Mouse (Mus musculus) kidney, adult 18-20 months (tissue): ENCODE measurements around the gene Zbtb12.
"Not testable (repeated sequence)": the region's sequence is repeated elsewhere in the genome, so short reads cannot be mapped to it uniquely, and the experiment has no call there.

Source experiments
- DNase-seq: peaks from one replicate; pipeline ENCODE4 v3.0.0; 2021

Gene Zbtb12

DNA sequence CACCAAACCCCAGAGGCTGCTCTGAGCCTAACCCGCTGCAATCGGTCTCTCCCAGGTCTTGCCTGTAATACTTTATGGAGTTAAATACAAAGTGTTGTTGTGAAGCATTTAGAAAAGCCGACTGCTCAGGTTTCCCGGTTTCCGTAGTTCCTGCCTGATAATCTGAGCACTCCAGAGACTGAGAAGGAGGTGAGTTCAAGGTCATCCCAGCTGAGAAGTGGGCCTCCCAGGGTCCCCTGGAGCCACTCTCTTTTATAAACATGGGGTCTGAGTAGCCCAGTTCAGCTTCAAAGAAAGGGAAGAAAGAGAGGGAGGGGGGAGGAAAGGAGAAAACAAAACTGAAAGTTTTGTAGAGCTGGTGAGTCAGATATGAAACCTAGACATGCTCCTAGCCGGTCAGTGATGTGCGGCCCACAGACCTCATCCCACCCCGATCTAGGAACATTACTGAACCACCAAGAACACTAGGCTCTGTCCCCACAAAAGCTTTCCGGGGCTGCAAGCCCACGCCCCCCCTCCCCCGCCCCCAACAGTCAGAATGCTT is at the start of gene Zbtb12:
Gene Zbtb12 (plus strand): TSS at position 148 of the 544 bp plus-strand sequence.
- DNase-seq, result no peak

DNA sequence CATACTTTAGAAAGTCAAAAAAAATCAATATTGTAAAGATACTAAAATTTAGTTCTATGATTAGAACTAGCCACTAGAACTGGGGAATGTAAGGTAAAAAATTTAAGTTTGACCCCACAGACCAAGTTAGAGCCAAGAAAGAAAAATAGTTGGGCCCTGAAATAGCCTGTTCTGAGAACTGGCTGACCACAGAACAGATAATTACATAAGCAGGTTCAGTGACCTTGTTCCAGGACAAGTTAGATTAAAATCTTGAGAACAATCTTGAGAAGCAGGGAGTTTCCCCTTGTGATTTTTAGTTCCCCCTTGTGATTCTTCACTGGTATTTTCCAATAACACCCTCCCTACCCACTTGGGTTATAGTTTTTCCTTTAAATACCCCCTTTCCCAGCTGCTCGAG is 48.5 kb upstream of the Zbtb12 start:
- DNase-seq, result not testable (repeated sequence)

DNA sequence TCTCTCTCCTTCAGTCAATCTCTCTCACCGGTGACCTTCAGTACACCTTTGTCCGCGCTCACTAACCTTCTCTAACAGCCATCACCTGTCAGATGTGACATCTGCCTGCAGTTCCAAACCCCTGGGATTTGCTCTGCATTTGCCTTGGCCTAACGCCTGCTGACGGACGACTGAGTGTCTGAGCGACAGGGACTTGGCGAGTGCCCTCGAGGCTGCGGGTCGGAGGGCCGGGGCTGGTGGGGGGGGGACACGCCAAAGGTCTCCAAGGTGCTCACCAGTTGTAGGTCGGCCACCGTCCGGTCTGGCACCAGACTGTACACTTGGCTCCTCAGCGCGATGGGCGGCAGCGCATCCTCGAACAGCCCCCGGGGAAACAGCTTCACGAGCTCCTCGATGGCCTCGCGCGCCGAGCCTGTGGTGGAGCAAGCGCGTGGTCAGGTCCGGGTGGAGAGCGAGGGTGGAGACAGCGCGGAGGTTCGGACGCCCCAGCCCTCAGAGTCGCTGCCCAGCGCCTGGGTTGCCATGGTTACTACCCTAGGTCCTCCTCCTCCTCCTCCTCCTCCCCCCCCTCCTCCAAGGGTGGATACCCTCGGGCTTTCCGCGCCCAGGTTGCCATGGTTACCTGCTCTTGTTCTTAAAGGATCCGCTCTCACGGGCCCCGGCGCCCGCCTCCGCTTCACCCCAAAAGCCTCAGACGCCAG is 43.0 kb upstream of the Zbtb12 start:
- DNase-seq, result no peak

DNA sequence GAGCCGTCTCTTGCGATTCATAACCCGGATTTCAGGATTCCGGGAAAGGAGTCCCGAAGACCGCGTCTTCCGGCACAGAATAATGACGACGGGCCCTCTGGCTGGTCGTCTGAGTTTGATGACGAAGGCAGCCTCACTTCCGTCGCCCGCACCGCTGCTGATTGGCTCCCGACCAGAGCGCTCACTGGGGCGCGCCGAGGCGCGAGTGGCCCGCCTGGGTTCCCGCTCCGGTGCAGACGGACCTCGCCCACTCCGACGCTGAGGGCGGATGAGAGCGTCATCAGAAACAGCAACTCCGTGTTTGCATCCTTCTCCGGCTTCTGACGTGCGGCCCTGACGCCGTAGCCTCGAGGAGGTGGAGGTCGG is 42.4 kb upstream of the Zbtb12 start, which contains the start of the genes Stk19 and Dxo:
Gene Stk19 (minus strand): TSS at position 90 of the 366 bp plus-strand sequence.
Gene Dxo (plus strand): TSS at position 164 of the 366 bp plus-strand sequence.
- peak; percentile 96 for DNase-seq

DNA sequence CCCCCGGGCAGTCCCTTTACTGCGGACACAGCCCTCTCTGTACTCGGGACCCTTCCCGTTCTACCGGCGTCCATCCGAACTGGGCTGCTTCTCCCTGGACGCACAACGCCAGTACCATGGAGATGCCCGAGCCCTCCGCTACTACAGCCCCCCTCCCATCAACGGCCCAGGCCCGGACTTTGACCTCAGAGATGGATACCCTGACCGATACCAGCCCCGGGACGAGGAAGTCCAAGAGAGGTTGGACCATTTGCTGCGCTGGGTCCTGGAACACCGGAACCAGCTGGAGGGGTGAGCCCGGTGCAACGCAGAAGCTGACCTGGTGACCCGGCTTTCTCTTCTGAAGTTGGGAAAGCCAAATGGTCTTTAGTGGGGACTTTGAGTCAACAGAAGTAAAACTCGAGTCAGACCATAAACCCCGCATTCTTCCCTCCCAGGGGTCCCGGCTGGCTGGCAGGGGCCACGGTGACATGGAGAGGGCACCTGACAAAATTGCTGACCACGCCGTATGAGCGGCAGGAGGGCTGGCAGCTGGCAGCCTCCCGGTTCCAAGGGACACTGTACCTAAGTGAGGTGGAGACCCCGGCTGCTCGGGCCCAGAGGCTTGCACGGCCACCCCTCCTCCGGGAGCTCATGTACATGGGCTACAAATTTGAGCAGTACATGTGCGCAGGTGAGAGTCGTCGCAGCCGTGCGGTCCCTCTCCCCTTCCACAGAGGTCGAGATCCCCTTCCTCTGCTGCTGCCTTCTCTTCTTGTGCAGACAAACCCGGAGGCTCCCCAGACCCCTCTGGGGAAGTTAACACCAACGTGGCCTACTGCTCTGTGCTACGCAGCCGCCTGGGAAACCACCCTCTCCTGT is 41.6 kb upstream of the Zbtb12 start:
- no peak for DNase-seq

DNA sequence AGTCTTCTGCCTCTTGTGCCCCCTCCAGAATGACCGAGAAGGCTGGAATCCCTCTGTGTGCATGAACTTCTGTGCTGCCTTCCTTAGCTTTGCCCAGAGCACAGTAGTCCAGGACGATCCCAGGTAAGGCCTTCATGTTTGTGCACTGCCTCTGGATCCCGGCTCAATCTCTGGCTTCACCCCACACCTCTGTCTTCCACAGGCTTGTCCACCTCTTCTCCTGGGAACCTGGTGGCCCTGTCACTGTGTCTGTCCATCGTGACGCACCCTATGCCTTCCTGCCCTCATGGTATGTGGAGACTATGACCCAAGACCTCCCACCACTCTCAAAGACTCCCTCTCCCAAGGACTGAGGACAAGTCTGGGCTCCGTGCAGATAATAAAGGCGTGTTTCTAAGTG is 40.5 kb upstream of the Zbtb12 start:
- DNase-seq, result no peak

DNA sequence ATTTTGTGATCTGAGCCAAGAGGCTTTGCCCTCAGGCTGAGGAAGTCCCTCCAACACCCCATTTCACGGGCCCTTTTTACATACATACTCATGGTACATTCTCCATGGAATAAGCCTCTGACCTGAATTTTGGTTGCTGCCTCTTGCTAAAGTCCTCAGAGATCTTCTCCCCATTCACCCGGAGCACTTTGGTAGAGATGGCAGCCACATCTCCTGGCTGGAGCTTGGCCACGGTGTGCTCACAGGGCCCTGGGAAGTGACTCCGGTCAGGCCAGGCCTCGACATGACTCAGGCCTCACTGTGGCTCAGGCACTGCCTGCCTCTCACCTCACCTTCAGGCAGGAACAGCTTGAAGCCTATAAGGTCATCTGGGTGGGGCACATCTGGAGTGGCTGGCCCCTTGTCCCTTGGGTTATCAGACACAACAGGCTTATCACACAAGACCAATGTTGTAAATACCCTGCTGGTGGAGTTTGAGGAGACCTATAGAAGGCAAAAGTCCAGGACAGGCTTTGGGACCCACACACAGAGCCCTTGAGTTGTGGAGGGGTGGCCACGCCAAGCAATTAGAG is 38.5 kb upstream of the Zbtb12 start:
- DNase-seq, result no peak

DNA sequence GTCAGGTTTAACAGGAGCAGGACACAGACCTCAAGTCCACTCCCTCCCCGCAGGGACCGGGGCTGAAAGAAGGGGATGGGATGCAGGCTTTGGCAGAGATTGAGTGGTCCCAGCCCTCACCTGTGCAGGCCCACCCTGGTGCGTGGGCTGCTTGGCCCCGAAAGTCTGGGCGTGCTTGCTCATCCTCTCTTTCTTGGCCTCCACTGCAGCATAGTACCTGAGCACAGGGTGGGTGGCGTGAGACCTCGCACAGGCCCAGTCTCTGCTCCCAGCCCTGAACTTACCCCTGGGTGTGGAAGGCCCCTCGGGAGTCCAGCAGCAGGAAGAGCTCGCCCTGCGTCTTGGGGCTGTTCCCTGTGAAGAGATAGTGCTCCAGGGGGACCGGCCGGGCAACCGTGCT is 34.4 kb upstream of the Zbtb12 start:
- no peak for DNase-seq

DNA sequence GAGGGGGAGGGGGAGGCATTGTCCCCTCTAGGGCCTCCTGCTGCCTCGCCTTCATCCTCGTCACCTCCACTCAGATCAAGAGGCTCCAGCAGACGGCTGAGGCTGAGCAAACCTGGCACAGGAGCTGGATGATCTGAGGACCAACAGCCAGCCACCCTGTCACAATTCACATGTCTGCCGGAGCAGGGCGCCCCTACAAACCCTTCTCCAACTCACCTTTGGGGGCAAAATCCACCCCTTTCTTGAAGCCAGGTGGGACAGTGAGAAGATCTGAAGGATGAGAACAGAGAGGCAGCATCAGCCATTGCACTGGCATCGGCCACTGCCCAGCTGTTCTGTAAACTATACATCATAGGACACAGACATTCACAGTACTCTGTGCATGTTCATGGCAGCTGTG is 32.1 kb upstream of the Zbtb12 start:
- no peak for DNase-seq

DNA sequence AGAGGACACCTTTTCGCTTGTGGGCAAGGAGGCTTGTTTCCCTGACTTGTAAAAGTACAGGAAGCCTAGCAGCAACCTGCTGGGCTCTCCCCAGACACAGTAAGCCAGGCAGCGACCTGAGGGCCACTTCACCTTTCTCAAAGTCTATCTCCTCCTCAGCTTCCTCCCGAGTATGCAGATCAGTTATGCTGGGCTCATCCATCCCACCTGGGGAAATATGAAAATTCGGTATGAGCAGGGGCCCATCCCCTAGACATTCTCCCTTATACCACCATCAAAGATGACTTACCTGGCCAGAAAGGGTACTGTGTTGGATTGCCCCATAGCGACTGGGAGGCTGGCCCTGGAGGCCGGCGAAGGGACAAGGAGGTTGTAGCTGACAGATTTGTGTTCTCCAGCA is 31.7 kb upstream of the Zbtb12 start:
- DNase-seq, result no peak

DNA sequence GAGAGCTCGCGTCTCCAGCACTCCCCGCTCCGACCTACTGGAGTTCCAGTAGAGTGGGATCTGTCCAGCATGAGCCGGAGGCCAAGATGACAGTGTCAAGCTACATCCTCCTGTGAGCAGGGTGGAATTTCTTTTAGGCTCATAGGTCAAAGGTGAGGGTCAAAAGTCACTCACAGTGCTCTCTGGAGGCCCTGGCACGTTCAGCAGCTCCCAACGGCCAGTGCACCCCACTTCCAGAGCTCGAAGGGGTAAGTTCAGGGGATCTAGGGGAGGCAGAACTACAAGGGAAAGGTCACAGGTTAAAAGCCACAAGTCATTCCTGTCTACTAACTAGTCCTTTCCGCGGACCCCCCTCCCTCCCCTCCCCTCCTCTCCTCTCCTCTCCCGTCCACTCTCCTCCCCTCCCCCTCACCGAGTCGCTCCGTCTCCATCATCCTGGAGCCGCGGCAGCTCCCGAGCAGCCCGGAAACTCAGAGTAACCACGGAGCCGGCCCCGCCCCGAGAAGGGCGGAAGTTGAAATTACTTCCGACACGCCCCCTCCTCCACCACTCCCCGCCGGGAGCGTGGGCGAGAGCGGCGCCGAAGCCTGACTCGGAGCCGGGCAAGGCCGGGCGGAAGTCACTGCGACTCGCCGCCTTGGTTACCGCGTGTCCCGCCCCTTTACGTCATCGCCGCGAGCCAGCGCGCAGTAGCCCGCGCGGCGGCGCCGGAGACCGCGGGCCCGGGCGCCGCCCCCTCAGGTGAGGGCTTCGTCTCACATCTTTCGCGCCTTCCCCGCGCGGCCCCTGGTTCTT is 29.4 kb upstream of the Zbtb12 start, which contains the start of the genes Skiv2l and Nelfe:
Gene Skiv2l (minus strand): TSS at position 489 of the 795 bp plus-strand sequence.
Gene Nelfe (plus strand): TSS at position 670 of the 795 bp plus-strand sequence.
- DNase-seq, result peak; percentile 96

DNA sequence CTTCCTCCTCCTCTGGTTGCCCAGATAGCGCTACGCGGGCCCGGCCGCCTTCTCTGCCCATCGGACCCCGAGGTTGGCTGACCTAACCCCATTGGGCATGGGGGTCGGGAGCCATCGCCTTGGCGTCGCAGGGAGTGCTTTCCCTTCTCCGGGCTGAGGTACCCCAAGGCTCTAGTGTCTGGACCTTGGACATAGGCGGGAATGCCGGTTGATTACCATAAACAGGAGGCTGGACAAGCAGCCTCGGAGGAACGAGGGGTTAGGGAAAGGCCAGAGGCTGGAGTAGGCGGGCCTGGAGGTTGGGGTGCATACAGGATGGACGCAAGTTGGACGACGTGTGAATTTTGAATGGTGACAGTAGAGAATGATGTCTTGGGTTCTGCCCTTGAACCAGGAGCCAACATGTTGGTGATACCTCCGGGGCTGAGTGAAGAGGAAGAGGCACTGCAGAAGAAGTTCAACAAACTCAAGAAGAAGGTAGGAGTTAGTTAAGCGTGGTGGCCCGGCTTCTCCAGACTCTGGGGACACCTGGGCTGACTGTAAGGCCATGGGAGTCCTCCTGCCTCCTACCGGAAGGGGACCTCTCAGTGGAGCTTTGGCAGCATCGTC is 28.7 kb upstream of the Zbtb12 start:
- DNase-seq, result no peak

DNA sequence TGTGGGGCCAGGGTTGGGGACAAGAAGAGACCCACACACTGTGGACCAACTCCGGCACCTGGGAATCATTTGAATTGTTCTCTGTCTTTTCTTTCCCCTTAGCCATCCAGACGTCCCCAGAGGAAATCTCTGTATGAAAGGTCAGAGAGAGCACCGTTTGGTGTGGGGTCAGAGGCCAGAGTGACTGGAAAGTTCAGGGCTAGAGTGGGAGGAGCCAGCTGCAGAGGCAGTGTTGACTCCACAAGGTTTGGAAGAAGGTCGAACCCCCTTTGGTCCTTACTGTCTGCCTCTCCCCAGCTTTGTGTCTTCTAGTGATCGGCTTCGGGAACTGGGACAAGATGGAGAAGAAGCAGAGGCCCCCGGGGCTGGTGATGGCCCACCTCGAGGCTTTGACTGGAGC is 25.8 kb upstream of the Zbtb12 start:
- DNase-seq, result no peak

DNA sequence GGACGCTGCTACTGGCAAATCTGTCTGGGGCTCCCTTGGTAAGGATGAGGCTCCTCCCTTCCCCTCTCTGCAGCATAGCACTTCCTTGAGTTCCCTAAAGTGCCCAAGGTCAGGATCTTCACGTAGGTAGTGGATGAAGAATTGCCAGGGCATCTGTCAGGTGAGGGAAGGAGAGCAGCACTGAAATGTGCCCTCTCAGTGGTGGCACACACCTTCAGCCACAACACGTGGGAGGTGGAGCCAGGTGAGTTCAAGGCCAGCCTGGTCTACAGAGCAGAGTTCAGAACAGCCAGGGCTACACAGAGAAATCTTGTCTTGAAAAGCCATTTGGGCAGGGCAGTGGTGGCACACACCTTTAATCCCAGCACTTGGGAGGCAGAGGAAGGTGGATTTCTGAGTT is 24.5 kb upstream of the Zbtb12 start:
- DNase-seq, result no peak

DNA sequence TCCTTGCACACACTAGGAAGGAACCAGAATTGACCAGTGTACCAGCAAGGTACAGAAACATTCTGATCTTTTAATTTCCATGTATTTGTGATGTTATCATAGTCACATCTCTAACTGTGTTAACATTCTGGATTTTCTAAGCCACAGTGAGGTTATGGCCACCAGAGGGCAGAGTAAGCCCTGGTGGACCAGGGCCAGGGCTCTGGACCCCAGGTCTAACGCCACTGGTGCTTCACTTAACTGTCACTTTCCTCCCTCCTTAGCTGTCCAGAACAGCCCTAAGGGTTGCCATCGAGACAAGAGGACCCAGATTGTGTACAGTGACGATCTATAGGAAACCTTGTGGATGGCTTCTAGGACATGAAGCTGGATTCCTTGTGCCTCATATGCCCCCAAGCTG is 23.5 kb upstream of the Zbtb12 start:
- peak; percentile 67 for DNase-seq

DNA sequence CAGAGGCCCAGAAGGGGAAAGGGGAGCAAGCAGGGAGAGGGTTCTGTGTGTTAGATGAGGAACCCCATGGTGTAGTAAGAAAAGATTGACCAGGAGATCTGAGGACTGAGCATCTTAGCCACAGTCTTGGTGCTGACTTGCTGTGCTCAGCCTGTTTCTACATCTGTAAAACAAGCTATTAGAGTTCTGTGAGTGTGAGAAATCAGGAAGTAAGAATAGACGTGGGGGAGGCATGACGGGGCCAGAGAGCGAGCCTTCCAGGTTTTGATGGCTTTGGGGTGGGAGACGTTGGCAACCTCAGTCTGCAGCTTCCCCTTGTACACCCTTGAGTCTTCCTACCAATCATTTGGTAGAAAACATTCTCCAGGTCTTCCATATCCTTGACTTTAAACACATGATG is 20.6 kb upstream of the Zbtb12 start:
- DNase-seq, result no peak

DNA sequence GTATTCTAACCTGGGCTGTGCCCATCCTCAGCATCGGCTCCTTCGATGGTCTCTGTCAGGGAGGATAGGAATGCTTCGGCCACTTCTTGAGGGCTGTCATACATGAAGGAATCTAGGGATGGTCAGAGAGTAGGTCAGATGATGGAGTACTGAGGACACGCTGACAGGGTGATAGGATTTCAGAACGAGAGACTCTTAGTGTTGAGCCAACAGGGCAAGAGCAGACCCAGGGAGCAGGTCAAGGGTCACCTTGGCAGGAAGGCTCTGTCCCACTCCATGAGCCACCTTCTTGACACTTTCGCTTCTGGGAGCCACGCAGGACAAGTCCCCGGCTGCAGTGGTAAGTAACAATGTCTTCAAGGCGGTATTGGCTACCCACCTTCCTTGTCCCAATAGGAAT is 18.8 kb upstream of the Zbtb12 start:
- no peak for DNase-seq

DNA sequence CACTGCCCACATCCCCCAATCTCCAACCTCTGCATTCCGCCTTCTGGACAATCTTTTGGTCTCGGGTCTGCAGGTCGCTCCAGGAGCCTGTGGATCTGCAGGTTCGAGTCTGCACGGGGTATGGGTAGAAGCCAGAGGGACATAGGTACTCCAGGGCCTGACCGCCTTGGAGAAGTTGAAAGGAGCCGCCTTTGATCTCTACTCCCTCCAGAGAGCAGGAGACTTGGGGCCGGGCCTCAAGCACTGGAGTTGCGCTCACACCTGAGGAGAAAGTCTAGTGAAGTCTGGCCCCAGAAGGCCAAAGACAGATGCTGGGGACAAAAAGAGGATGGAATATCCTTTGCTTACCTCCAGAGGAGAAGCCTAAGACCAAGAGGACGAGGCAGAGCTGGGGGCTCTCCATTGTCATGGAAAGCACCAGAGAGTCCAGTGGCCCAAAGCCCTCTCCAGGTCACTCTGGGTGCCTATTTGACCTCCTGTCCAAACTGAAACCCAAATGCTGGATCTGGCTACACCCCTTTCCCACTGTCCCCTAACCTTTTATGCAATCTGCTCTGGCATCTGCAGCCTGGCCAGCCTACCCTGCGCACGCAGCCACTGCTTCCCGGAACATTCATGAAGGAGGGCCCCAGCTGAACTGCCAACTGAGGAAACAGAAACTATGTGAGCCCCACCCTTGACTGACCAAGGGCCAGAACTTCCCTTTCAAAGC is 17.4 kb upstream of the Zbtb12 start:
- no peak for DNase-seq

DNA sequence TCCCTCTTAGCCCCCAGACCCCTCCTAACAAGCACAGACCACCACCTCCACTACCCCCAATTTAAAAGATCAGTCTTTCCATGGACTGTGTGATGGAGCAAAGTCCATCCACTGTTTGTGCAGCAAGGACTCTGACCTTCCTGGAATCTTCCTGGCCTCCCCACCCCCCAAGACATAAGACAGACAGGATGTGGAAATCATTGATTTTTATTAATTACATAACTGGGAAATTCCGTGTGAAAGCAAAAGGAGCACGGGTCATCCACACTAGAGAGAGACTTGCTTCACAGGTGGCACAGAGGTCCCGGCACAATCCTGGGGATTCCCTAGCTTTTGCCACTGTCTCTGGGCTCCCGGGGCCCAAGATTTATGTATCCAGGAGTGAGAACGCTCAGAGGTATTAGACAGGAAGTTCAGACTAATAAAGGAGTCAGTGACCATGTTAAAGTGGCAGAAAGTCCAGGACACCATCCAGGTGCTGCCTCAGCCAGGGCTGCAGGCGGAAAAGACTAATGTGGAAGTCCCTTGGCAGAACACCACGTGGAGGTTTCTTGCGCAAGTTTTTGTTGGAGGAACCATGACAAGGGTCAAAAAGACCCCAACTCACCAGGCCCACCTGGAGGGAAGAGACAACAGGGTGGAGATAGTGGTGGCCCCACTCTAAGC is 16.7 kb upstream of the Zbtb12 start, which contains the start of gene Cfb:
Gene Cfb (minus strand): TSS at position 103 of the 666 bp plus-strand sequence.
- peak; percentile 76 for DNase-seq

DNA sequence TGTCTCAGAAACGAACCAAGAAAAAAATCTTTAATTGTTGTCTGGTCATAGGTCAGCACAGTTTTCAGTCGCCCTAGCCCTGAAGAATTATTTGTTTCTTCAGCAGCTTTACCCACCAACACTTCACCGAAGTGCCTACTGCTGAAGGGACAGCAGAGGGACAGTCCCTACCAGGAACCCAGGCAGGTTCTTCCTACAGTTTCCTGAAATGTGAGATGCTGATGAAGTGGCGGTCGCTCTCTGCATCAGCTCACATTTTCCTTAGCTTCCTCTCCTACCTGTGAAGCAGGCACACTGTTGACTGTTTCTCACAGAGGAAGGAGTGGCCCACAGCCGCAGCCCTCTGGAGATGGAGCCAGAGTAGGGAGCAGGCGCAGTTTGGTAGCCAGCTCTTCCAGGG is 13.3 kb upstream of the Zbtb12 start:
- DNase-seq, result no peak

DNA sequence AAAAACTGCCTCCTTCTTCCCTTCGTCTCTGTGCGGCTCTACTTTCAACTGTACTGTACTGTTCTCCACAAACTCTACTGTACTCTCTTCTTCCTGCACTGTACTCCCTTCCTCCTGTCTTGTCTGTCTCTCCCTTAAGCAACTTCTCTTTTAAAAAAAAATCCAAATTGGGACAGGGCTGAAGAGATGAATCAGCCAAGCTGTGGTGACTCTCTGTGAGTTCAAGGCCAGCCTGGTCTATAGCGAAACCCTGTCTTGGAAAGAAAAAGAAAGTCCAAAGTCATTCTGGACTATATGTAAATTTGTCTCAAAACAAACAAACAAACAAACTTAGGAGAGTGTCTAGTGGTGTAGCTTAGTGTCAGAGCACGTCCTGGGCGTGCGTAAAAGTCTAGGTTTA is 5.0 kb upstream of the Zbtb12 start:
- DNase-seq, result no peak
